Mouse (Mus musculus): ENCODE measurements around the gene Itgav.

Gene Itgav

DNA sequence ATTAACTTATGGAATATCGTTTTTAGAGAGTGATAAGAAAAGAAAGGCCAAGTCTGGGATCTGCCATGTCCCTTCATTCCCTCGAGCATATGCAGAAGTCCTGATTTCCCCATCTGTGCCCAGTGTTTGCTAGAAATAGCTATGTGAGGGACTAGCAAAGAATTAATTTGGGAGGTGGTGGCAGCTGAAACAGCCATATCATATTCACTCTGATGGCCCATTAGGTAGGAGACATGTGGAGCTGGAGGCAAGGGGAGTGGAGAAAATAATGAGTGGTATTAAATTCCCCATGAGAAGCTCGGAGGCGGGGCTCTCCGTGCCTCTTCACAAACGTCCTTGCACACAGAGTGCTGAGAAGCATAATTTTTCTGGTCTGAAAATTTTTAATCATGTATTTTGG is 92.0 kb downstream of the Itgav start:
- DNase-seq (ENCODE audit: low read depth), result no peak

DNA sequence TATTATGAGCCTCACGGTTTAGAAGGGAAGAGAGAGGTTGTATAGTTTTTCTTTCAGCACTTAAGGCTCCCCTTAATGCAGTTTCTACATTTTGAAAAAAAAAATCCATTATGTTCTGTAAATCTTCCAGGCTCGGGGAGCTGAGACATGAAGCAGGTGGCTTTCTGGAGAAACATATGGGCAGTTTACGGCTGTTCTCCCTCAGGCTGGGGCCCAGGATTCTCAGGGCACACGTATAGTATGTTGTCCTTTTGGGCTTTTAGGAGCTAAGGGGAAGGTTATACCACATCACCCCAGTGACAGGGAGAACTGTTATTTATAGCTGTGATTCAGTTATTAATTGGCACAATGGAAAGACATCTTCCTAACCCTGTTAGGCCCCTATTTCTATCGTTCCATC is 101.0 kb downstream of the Itgav start:
- no peak for DNase-seq (ENCODE audit: low read depth)

DNA sequence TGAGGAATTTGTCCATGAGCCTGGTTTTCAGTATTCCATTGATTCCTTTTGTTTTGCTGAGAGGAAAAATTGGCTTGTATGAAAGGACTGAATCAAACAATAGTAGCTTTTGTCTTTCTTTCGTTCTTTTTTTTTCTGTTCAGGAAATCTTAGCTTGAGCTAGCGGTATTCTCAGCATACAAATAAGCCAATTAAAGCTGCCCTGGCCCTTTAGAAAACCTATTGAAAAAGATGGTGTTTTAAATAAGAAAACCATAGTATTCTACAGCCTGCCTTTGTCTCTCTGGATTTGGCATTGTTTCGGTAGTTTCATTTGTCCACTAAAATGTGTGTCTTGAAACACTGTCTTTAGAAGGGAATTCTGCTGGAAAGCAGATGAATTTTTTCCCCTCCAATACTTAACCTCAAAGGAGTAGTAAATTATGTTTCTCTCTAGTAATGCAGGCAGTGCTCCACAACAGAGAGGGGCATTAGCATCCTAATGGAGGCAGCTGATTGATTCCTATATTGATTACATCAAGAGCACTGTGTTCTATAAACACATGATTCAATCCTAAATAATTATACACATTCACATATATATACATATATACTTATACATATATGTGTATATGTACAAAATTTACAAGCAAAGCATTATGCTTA is 104.8 kb downstream of the Itgav start:
- no peak for DNase-seq (ENCODE audit: low read depth)

DNA sequence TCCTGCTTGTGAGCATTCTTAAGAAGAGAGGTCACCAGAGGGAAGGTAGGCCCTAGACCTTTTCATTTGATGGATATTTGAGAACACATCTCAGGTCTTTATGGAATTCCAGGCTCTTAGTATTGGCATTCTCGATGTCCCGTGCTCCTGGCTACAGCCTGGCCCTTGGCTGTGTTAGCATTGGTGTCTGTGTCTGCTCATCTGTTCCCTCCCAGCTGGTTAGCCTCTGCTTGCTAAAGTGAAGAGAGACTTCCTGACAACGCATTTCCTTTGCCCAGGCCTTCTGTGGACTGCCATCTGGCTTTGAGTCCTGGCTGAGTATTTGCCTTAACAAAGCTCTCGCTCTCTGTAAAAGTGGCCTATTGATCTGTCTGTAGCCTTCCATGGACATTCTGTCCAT is 108.7 kb downstream of the Itgav start:
- no peak for DNase-seq (ENCODE audit: low read depth)

DNA sequence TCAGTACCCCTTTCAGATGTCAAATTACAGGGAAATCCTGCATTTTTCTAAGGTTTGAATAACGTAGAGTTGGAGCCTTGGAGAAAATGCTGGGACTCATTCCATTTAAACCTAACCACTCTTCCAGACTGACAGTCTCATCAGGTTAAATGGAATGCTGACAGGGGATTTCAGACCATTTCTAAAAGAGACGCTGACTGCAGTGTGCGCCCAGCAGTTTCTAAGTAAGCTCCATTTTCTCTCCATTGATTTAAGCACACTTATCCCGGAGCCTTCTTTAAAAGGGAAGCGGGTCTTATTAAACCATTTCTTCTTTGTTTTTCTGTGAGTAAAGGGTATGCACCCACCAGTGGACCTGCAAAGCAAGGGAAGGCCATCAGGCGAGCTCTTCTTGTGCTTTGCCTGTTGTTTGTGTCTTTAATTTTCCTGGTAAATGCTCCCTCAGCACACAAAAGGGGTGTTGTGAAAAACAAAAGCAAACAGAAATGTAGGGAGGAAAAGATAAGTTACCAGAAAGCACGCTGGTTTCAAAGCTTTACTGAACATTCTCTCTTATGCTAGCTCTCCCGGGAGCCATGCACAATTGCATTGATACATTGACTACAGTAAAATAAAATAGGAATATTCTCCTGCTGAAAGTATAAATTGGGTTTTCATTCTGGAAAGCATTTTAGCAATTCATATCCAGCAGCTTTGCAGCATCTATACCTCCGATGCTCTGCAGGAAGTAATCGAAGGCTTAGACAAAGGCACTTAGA is 111.3 kb downstream of the Itgav start:
- DNase-seq (ENCODE audit: low read depth), result no peak

DNA sequence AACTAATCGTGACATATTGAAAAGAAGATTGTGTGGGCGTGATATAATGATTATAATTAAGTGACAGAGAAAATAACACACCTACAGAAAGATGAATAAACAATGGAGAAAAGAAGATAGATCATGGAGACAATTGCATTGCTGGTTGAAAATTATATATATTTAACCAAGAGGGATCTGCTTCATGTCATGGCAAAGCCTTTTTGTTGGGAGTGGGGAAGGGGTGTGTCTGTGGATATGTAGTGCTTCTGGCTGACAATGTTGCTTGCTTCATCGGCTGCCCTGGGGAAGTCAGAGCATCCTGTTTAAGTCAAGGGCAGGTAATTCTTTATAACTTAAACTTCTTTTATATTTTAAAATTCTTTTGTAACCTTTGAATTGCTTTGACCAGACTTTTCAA is 124.3 kb downstream of the Itgav start:
- DNase-seq (ENCODE audit: low read depth), result no peak

DNA sequence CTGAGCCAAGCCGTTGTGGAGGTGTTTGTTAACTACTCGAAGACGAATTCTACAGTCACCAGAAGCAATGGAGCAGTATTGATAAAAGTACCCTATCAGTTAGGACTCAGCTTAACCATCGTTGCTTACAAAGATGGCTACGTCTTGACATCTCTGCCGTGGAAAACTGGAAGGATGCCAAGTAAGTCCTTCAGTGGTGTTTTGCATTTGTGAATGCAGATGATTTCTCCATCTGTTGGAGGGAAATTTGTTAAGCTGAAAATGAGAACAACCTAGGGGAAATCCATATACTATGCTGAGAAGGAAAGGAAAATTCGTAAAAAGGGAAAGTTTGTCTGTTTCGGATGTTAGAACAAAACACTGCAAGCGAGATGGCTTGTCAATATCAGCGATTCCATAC is 129.2 kb downstream of the Itgav start:
- no peak for DNase-seq (ENCODE audit: low read depth)

DNA sequence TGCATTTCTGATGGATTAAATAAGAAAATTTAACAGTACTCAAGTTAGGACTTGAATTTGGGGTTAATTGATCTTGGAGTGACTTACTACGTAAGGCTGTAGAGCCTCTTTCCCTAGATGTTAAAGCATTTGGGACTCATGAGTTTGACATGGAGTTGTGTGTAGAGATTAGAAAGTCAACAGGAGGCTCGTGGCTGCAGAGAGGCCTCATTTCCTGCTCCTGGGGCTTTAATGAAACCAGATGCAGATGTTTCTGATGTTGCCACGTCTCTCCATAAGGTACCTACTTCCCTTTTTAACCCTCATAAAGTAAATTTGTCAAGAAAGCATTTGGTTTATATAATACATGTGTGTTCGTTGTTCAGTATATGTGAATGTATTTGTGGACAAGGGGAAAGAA is 132.0 kb downstream of the Itgav start:
- DNase-seq (ENCODE audit: low read depth), result no peak
